Mouse (Mus musculus) heart, embryonic 14.5 days (tissue): ENCODE measurements around the gene March5. TPM values are rescaled to one million over a fixed set of nuclear protein-coding genes. Genes with fewer than 3 reads are reported as not detected.
"Not testable (repeated sequence)": the region's sequence is repeated elsewhere in the genome, so short reads cannot be mapped to it uniquely, and the experiment has no call there.

Experiments
- ATAC-seq: fragments of 200-750 bp; cut with Nextera tagmentation; 2 replicates; pipeline ENCODE4 v1.8.0; 2017; ENCODE audit warnings: low read depth, moderate TSS enrichment; ENCODE audit not compliant: insufficient number of reproducible peaks, insufficient read depth, low FRiP score
- H3K27ac ChIP-seq, 2 experiments: fragments of 200-500 bp in 1 of 2; fragments of 300-500 bp in 1 of 2; sonication (generic) in 1 of 2; replicated peaks in 1 of 2; 2 replicates each; pipeline ENCODE4 v1.5.1; 2012 to 2014; ENCODE audit warnings: low read depth in 2 of 2, low read length in 2 of 2, control low read depth in 1 of 2, mild to moderate bottlenecking in 1 of 2, mixed read lengths in 1 of 2; ENCODE audit not compliant: control insufficient read depth in 1 of 2, insufficient read depth in 1 of 2
- H3K27me3 ChIP-seq: fragments of 300-500 bp; sonication (generic); 2 replicates; pipeline ENCODE4 v1.6.1; 2014; ENCODE audit warnings: mild to moderate bottlenecking, low read length, control low read depth; ENCODE audit not compliant: control insufficient read depth, insufficient read depth
- H3K36me3 ChIP-seq: fragments of 300-500 bp; sonication (generic); 2 replicates; pipeline ENCODE4 v1.6.1; 2014; ENCODE audit warnings: mild to moderate bottlenecking, control low read depth, low read length, mixed read lengths; ENCODE audit not compliant: control insufficient read depth, insufficient read depth
- H3K4me1 ChIP-seq, 2 experiments: fragments of 200-500 bp in 1 of 2; fragments of 300-500 bp in 1 of 2; sonication (generic) in 1 of 2; 2 replicates each; pipeline ENCODE4 v1.6.1; 2012 to 2014; ENCODE audit warnings: low read length in 2 of 2, control low read depth in 1 of 2, mixed read lengths in 1 of 2; ENCODE audit not compliant: control insufficient read depth in 2 of 2, insufficient read depth in 2 of 2
- H3K4me2 ChIP-seq: fragments of 300-500 bp; sonication (generic); 2 replicates; pipeline ENCODE4 v1.6.1; 2014; ENCODE audit warnings: mild to moderate bottlenecking, low read length
- H3K4me3 ChIP-seq, 2 experiments: fragments of 200-500 bp in 1 of 2; fragments of 300-500 bp in 1 of 2; sonication (generic) in 1 of 2; 2 replicates each; pipeline ENCODE4 v1.5.1; 2012 to 2014; ENCODE audit warnings: low read length in 2 of 2, mild to moderate bottlenecking in 2 of 2, control low read depth in 1 of 2, low read depth in 1 of 2, moderate library complexity in 1 of 2; ENCODE audit not compliant: control insufficient read depth in 1 of 2, insufficient read depth in 1 of 2
- H3K9ac ChIP-seq: fragments of 300-500 bp; sonication (generic); 2 replicates; pipeline ENCODE4 v1.6.1; 2014; ENCODE audit warnings: mild to moderate bottlenecking, low read length
- H3K9me3 ChIP-seq: fragments of 300-500 bp; sonication (generic); 2 replicates; pipeline ENCODE4 v1.6.1; 2016; ENCODE audit warnings: low read length, control low read depth; ENCODE audit not compliant: control insufficient read depth
- WGBS: fragments of 180-500 bp; shearing (Covaris S2); extraction: QIAGEN DNeasy Blood & Tissue Kit; methylation state at CpG from one replicate; pipeline ENCODE4 v1.1.7; 2014; 5-methylcytosine and 5-hydroxymethylcytosine counted together
- polyA plus RNA-seq: library from polyadenylated mRNA; unstranded; fragments of >200 nt; fragmentation: Nextera tagmentation; extraction: Ambion mirVana; gene quantifications from 2 replicates; pipeline ENCODE4 v1.2.1, GENCODE M21; 2014

The March5 gene
- polyA plus RNA-seq, 1 experiment from 2014 or later, result 104 TPM

GRCm38 (mm10) chr19:37198165-37198880 is 9.0 kb upstream of the March5 start:
- Histone ChIP-seq H3K4me3 (no peak overlapping the region), H3K9me3 (no peaks in the 10 kb centered on the region), H3K4me2 (no peak overlapping the region), H3K4me1 (peaks cover 0 to 4% of the 10 kb centered on the region in 2 experiments; a peak in 1 of 4 replicates), H3K27me3 (no peaks in the 10 kb centered on the region), H3K27ac (no peak overlapping the region), H3K36me3 (no peaks in the 10 kb centered on the region), H3K9ac (no peak overlapping the region)
- WGBS, result 58% methylated on average over 1 of the region's 1 CpGs
- no peak for ATAC-seq

- Histone ChIP-seq H3K4me1 (peaks cover 0 to 4% of the 10 kb centered on the region in 2 experiments; a peak in 1 of 4 replicates), H3K9ac (no peak overlapping the region; the same call in 1 of the 2 replicates), H3K27me3 (no peaks in the 10 kb centered on the region), H3K4me3 (no peak overlapping the region), H3K27ac (peak overlapping the region; percentile 69 to 73), H3K4me2 (peak overlapping the region; percentile 25; the same call in 1 of the 2 replicates), H3K36me3 (no peaks in the 10 kb centered on the region), H3K9me3 (no peaks in the 10 kb centered on the region)
- no peak for ATAC-seq
- 46% methylated on average over 2 of the region's 2 CpGs for WGBS
Observed at GRCm38 (mm10) chr19:37199889-37200288, 7.5 kb upstream of the March5 start.

DNA sequence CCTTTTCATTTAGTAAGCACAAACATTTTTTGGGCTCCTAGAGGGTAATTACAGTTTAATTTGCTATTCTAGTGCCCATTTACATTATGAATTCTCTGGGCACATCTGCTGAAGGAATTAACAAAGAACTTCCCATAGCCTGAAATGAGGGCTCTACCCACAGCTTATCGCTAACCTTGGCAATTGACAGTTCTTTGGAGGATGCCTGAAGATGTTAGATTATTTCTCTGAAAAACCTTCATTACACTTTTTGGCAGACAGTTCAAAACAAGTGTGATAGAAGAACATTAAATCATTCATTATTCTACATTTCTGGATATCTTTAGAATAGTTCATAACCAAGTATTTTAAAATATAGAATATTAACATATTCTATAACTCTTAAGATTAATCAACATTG is 4.0 kb upstream of the March5 start:
- H3K36me3 ChIP-seq, result no peaks in the 10 kb centered on the region
- WGBS, result 96% methylated on average over 1 of the region's 1 CpGs
- no peak overlapping the region for H3K4me3 ChIP-seq
- no peak overlapping the region for H3K27ac ChIP-seq
- H3K9me3 ChIP-seq, result no peaks in the 10 kb centered on the region
- H3K9ac ChIP-seq, result no peak overlapping the region
- peaks cover 0 to 4% of the 10 kb centered on the region in 2 experiments; a peak in 1 of 4 replicates for H3K4me1 ChIP-seq
- no peak overlapping the region for H3K4me2 ChIP-seq
- no peak for ATAC-seq
- no peaks in the 10 kb centered on the region for H3K27me3 ChIP-seq

DNA sequence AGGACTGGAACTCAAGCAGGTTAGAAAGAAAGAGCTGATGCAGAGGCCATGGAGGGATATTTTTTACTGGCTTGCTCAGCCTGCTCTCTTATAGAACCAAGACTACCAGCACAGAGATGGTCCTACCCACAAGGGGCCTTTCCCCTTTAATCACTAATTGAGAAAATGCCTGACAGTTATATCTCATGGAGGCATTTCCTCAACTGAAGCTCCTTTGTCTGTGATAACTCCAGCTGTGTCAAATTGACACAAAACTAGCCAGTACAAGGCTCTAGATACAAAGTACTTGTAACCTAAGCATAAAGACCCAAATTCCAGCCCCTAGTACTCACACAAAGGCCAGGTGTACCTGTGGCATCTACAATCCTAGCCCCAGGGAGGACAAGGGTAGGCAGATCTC is 2.2 kb upstream of the March5 start:
- H3K9me3 ChIP-seq, ATAC-seq, H3K36me3 ChIP-seq, H3K9ac ChIP-seq, H3K4me2 ChIP-seq, H3K4me3 ChIP-seq, H3K27me3 ChIP-seq, H3K27ac ChIP-seq: not testable (repeated sequence)
- H3K4me1 ChIP-seq, result peaks cover 0 to 14% of the 10 kb centered on the region in 2 experiments; a peak in 2 of 4 replicates

DNA sequence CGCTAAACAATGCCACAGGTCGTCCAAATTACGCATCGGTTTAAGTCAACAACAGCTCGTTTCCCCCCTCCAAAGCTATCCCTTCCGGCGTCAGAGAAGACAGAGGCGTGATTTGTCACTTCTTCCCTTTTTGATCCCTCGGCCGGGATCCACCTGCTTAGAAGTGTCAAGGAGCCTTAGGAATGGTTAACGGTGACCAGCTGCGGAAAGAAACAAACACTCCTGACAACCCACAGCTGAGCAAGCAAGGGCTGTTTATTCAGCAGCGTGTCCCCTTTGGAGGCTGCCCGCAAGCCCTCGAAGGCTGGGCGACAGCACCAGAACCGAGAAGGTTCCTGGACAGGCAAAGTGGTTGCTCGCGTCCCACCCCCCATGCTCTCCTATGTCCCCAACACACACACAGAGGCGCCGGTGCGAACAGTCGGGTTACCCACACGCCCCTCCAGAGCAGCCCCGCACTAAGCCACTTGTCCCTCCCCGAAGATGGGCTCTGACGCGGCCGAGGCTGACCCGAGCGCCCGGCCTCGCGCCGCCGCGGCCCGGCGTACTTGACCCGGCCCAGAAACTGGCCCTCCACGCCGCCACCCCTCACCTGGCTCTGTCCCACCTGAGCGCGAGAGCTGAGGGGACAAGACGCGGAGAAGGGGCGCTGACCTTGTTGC is 571 bp upstream of the March5 start:
- H3K9me3 ChIP-seq, result no peaks in the 10 kb centered on the region
- peak; percentile 70 for ATAC-seq
- peak overlapping the region; percentile 48 to 95 for H3K27ac ChIP-seq
- peak overlapping the region; percentile 88 for H3K4me2 ChIP-seq
- peaks cover 18% of the 10 kb centered on the region for H3K36me3 ChIP-seq
- peak overlapping the region; percentile 94 to 99 for H3K4me3 ChIP-seq
- under 1% methylated on average over 46 of the region's 47 CpGs for WGBS
- no peaks in the 10 kb centered on the region for H3K27me3 ChIP-seq
- peak overlapping the region; percentile 99 for H3K9ac ChIP-seq
- H3K4me1 ChIP-seq, result peaks cover 0 to 14% of the 10 kb centered on the region in 2 experiments; a peak in 2 of 4 replicates

- no peak for ATAC-seq
- 1% methylated on average over 15 of the region's 15 CpGs for WGBS
- no peaks in the 10 kb centered on the region for H3K27me3 ChIP-seq
- no peaks in the 10 kb centered on the region for H3K9me3 ChIP-seq
- peaks cover 31% of the 10 kb centered on the region for H3K36me3 ChIP-seq
- H3K27ac ChIP-seq, result peak within 1 kb of the TSS; percentile 88 to 95
- H3K4me2 ChIP-seq, result peak within 1 kb of the TSS; percentile 88
- H3K4me3 ChIP-seq, result peak within 1 kb of the TSS; percentile 94 to 99
- peak within 1 kb of the TSS; percentile 99 for H3K9ac ChIP-seq
- H3K4me1 ChIP-seq, result peaks cover 0 to 14% of the 10 kb centered on the region in 2 experiments; a peak in 2 of 4 replicates
Observed at GRCm38 (mm10) chr19:37208176-37208755, 923 bp downstream of the March5 start, which contains the start of gene Cpeb3. TSS of gene Cpeb3 (minus strand) at chr19:37208601.

- ATAC-seq, result no peak
- H3K27ac ChIP-seq, result no peak overlapping the region
- no peaks in the 10 kb centered on the region for H3K27me3 ChIP-seq
- 69% methylated on average over 7 of the region's 7 CpGs for WGBS
- peaks cover 36% of the 10 kb centered on the region for H3K36me3 ChIP-seq
- H3K4me3 ChIP-seq, result peak overlapping the region in 1 of 2 experiments; percentile 99; a peak in 2 of 4 replicates
- H3K9me3 ChIP-seq, result no peaks in the 10 kb centered on the region
- H3K4me2 ChIP-seq, result peak overlapping the region; percentile 88
- H3K4me1 ChIP-seq, result peaks cover 0 to 19% of the 10 kb centered on the region in 2 experiments; a peak in 2 of 4 replicates
- peak overlapping the region; percentile 99 for H3K9ac ChIP-seq
Observed at GRCm38 (mm10) chr19:37208986-37209385, 1.6 kb downstream of the March5 start.
